Mouse (Mus musculus): ENCODE measurements around the gene Smco2. TPM values are rescaled to one million over a fixed set of nuclear protein-coding genes. Genes with fewer than 3 reads are reported as not detected.
A peak's percentile ranks its signal among the peaks of the same experiment; 100 is the strongest.
"Not testable (repeated sequence)": the region's sequence is repeated elsewhere in the genome, so short reads cannot be mapped to it uniquely, and the experiment has no call there.

Smco2 gene
- total RNA-seq, 2 experiments from 2014 or later: not detected

DNA sequence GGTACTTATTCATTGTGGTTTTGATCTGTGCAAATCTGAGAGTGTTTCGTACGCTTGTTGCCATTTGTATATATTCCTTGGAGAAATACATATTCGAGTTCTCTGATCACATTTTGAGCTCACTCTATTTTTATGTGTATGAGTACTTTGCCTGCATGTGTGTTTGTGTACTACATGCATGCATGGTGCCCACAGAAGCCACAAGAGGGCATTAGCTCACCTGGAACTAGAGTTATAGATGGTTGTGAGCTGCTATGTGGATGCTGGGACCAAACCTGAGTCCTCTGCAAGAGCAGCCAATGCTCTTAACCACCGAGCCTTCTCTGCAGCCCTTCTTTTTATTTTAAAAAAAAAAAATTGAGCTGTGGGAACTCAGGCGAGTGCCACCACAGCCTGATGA is 11.5 kb upstream of the Smco2 start:
- no peak for DNase-seq
- TF ChIP-seq CTCF (IDR thresholded peaks at IDR 0.05): no peak; the same call in 1 of the 2 replicates
- no peak overlapping the region for H3K27ac ChIP-seq
- H3K4me3 ChIP-seq: no peak overlapping the region
- intact Hi-C loops (cut with DNase I): loop anchor here (10.0 kb wide), 1 partner anchor 256 kb away; the partner anchor contains the start of gene Klhl42

DNA sequence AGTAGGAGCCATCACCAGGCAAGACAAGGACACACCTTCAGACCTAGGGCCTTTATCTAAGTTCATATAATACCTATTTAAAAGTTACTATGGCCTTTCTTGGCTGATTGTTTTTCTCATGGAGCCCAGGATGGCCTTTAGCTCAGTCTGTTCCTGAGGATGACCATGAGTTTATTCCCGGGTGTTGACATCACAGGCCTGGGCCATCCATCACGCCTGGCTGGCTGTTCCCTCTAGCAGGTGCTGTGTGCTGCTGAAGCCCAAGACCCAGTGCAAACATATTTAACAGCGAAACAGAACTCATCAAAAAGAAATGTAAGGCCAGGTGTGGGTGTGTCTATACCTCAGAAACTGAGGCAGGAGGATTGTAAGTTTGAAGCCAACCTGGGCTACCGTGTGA is 11.0 kb upstream of the Smco2 start:
- Histone ChIP-seq H3K27ac (no peak overlapping the region), H3K4me3 (no peak overlapping the region)
- TF ChIP-seq CTCF (IDR thresholded peaks at IDR 0.05): no peak
- no peak for DNase-seq
- intact Hi-C loops (cut with DNase I): loop anchor here (10.0 kb wide), 1 partner anchor 256 kb away; the partner anchor contains the start of gene Klhl42

DNA sequence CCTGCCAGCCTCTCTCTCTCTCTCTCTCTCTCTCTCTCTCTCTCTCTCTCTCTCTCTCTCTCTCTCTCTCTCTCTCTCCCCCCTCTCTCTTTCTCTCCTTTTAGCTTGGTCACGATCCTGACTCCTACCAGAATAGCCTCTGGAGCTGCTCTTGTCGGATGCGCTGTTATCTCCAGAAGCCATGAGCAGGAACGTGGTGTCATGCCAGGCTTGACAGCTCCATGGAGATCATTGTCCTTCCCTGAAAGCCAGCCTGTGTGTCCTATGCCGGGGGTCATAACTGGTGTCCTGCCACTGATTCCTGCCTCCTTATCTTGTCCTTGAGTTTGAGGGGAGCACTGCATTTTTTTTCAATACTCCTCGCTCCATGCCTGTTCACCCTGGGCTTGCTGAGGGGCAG is 5.0 kb upstream of the Smco2 start:
- no peak for TF ChIP-seq CTCF (IDR thresholded peaks at IDR 0.05)
- Histone ChIP-seq H3K4me3 (no peak overlapping the region), H3K27ac (no peak overlapping the region)
- no peak for DNase-seq
- intact Hi-C loops (cut with DNase I): no loop called here

DNA sequence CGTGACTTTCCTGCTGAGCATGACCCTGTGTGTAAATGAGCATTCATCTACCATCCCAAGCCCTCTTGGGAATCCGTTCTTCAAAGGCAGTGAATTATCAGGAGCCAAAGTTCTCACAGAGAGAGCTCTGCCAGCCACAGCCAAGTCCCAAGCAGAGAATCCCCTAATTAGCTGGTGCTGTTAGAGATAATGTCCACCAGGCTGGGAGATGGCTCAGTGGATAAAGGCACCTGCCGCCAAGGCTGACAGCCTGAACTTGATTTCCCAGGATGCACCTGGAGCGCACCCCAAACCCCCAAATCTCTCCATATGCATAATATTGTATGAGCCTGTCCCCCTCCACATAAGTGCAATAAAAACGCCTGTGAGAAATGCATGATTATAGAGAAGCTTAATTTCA is 4.6 kb upstream of the Smco2 start:
- no peak overlapping the region for H3K27ac ChIP-seq

DNA sequence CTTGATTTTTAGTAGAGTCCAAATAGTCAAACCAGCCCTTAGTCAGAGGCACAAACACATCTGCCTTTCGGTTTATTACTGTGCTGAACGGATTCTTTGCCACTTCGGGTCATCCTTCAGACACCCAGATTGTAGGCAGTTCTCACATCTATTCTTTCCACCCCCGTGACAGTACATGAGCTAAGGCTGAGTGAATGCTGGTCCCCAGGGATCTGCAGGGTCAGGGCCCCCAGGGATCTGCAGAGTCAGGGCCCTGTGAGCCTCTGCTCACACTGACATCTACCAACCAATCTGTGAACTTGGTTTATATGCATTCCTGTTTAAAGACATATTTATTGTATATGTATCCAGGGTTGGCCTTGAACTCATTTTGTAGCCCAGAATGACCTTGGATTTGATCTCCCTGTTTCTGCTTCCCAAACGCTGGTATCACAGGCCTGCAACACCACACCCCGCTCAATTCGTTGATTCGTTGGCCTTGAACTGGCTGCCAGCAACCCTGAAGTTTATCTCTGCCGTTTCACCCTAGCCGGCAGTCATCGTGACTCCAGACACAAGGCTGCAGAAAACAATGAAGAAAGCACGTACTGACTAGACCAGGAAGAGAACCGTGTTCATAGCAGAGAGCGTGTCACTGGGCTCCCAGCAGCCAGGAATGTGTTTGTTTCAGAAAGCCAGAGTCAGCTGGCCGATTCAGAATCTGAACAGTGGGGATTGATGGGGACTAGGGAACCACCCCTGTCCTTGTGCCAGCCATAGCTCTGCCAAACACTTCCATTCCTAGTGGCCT is 3.7 kb upstream of the Smco2 start:
- no peak overlapping the region for H3K4me3 ChIP-seq
- intact Hi-C loops (cut with DNase I): no loop called here
- TF ChIP-seq CTCF (IDR thresholded peaks at IDR 0.05): no peak
- DNase-seq: peak; percentile 44
- H3K27ac ChIP-seq: peak overlapping the region; percentile 69

More for the DNA sequence above, 4.6 kb upstream of the Smco2 start:
- no peak overlapping the region for H3K4me3 ChIP-seq
- no peak for TF ChIP-seq CTCF (IDR thresholded peaks at IDR 0.05)
- DNase-seq: no peak
- intact Hi-C loops (cut with DNase I): no loop called here

DNA sequence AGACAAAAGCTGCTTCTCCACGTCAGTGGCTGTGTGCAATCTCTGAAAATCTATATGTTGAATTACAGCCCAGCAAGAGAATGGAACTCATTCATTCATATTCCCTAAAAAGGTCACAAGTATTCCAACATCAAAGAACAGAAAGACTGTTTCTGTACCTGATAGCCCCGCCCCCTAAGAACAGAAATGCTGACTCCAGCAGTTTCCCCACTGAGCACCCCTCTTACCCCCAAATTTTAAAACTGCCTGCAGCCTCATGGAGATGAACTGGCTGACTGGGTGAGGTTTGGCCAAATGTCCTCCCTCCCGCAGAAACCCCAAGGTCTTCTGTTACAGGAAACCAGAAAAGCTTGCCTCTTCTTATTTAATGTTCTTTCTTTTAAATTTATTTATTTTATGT is 2.5 kb upstream of the Smco2 start:
- no peak overlapping the region for H3K4me3 ChIP-seq
- no peak overlapping the region; the same call in 1 of the 2 replicates for H3K27ac ChIP-seq
- no peak for TF ChIP-seq CTCF (IDR thresholded peaks at IDR 0.05)
- intact Hi-C loops (cut with DNase I): no loop called here
- no peak for DNase-seq

DNA sequence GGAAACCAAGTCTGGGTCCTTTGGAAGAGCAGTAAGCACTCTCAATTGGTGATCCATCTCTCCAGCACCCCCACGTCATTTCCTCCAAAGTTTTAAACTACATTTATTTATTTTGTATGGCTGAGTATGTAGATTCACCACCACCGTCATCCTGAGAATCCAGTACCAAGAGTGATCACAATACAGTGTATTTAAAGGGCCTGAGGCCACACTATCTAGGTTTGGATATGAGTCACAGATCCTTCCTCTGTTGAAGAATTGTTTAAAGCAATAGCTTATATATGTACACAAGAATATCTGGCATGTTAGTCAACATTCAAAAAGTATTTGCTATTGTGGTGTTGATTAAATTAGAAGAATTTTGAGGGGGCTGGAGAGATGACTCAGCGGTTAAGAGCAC is 1.6 kb upstream of the Smco2 start:
- no peak for TF ChIP-seq CTCF (IDR thresholded peaks at IDR 0.05)
- intact Hi-C loops (cut with DNase I): no loop called here
- Histone ChIP-seq H3K4me3 (no peak overlapping the region), H3K27ac (no peak overlapping the region)
- no peak for DNase-seq

DNA sequence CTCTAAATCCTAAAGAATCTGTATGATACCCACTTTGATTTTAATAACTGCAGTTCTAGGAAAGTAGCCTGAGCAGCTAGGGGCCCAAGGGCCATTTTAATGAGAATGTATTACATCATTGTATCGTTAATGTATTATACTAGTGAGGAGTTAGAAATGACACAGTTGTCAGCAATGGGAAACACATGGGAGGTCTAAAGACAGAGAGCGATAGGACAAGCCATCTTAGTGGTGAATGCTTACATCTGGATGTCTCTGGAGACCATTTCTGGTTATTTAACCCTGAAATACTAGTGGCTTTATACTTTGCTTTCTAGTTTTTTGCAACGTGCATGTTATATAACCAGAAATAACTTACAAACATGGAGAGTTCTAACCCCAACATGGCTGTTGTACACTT is 2.0 kb downstream of the Smco2 start:
- TF ChIP-seq CTCF (IDR thresholded peaks at IDR 0.05): no peak
- Histone ChIP-seq H3K4me3 (no peak overlapping the region), H3K27ac (no peak overlapping the region)
- DNase-seq: no peak
- intact Hi-C loops (cut with DNase I): no loop called here

DNA sequence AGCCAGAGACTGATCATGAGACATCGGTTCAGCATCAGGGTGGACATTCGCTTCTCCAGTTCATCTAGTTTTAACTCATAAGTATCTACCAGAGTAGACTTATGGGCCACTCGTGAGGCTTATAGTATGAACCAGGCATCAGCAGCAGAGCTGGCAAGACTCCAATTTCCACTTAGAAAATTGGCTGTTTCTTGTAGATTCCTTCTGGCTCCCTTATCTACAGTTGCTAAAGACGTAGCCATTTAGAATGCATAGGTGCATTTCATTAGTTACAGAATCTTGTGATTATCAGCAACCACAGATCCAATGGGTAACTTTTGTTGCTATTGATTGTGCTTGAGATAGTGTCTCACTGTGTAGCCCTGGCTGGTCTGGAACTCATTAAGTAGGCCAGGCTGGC is 2.8 kb downstream of the Smco2 start:
- H3K27ac ChIP-seq: no peak overlapping the region
- intact Hi-C loops (cut with DNase I): no loop called here
- H3K4me3 ChIP-seq: no peak overlapping the region
- DNase-seq: no peak
- no peak for TF ChIP-seq CTCF (IDR thresholded peaks at IDR 0.05)

DNA sequence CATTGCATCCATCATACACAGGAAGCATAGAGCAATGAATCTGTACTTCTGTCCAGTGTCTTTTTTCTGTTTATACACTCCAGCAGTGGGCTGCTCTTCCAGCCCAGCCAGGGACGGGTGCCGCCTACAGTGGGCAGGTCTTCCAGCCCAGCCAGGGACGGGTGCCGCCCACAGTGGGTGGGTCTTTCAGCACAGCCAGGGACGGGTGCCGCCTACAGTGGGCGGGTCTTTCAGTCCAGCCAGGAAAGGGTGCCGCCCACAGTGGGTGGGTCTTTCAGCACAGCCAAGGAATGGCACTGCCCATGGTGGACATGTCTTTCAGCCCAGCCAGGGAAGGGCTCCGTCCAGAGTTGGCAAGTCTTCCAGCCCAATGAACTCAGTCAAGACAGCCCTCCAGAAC is 5.3 kb downstream of the Smco2 start:
- no peak for TF ChIP-seq CTCF (IDR thresholded peaks at IDR 0.05)
- DNase-seq: no peak
- Histone ChIP-seq H3K27ac (no peak overlapping the region), H3K4me3 (no peak overlapping the region)
- intact Hi-C loops (cut with DNase I): no loop called here

DNA sequence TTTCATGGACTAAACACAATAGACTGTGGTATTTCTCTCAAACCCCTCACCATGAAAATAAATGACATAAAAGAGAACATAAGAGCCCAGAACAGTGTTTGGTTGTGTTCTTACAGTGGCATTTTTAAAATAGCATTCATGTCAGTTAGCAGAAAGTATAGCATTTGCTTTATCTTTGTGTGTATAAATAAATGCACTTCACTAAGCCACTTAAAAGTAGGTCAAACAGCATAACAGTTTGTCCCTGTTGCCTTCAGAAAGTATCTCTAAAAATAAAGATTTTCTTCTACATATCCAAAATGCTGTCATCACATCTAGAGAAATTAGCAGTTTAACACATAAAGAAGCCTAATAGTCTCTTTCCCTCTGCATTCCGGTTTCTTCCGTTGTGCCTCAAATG is 7.5 kb downstream of the Smco2 start:
- no peak for DNase-seq
- H3K4me3 ChIP-seq: no peak overlapping the region
- TF ChIP-seq CTCF (IDR thresholded peaks at IDR 0.05): no peak
- intact Hi-C loops (cut with DNase I): no loop called here
- H3K27ac ChIP-seq: no peak overlapping the region

DNA sequence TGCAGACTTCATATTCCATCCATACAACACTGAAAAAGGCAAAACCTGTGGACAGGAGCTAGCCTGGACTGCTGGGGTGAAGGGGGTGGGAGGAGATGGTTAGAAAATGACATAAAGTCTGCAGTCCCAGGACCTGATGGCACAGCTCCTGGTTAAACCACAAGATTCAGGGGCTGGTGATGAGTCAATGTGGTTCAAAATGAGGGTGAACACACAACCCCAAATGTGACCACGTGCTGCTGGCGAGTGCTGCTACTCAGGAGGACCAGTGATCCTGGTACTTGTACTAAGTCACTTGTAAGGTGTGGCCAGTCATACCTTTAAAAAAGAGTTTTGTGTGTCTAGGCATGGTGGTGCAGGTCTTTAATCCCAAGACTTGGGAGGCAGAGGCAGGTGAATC is 13.2 kb downstream of the Smco2 start:
- Histone ChIP-seq H3K4me3 (no peak overlapping the region), H3K27ac (no peak overlapping the region)
- DNase-seq: no peak
- no peak for TF ChIP-seq CTCF (IDR thresholded peaks at IDR 0.05)
- intact Hi-C loops (cut with DNase I): no loop called here

DNA sequence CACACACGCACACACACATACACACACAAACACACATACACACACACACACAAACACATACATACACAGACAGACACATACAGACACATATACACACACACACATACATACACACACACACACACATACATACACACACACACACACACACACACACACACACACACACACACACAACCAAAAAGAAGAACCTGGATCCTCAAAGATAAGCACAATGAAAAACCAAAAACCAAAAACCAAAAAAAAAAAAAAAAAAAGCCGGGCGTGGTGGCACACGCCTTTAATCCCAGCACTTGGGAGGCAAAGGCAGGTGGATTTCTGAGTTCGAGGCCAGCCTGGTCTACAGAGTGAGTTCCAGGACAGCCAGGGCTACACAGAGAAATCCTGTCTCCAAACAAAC is 14.5 kb downstream of the Smco2 start:
- intact Hi-C loops (cut with DNase I); H3K4me3 ChIP-seq; H3K27ac ChIP-seq; DNase-seq: not testable (repeated sequence)

DNA sequence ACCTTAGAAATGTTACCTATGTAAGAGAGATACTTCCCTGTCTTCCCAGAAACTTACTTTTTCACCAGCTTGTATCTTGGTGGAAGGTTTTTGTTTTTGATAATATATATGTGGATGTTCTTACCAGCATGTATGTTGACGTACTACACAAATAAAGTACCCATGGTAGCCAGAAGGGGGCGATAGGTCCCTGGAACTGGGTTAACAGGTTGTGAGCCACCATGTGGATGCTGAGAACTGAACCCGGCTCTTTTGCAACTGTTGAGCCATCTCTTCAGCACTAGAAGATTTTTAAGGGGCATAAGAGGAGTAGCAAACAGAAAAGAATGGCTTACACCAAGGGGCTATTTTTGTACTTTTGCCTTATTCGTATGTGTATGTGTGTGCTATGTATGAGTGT is 15.8 kb downstream of the Smco2 start:
- Histone ChIP-seq H3K27ac (no peak overlapping the region), H3K4me3 (no peak overlapping the region)
- TF ChIP-seq CTCF (IDR thresholded peaks at IDR 0.05): peak; percentile 37
- intact Hi-C loops (cut with DNase I): no loop called here
- no peak for DNase-seq

Measured in gastrocnemius, adult 2 months (tissue).